25 mouse cellular contexts compared by ENCODE assay signal in the genomic region with DNA sequence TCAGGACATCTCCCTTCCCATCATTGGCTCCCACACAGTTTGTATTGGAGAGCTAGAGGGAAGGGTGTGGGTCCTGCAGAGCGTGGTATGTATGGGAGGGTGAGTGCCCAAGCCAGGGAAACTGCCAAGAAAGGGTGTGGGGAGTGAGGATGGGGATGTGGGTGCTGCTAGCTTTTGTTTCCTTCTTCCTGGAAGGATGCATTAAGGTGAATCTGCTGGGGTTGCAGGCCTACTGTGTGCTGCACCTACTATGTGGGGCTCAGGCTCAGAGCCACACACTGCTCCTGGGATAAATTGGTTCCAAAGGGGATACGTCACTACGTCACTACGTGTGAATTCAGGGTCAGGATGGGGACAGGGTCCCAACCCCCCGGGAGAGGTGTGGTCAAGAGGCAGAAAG.
"Had no signal": no experiment of that assay in that cellular context is flagged by ENCODE, and none has a peak within 500 bp of the region (broad histone marks: within the 10 kb centered on the region; RNA-seq: fewer than 3 reads in every experiment).

No protein-coding gene starts in this region.

- H3K36me3 ChIP-seq: embryonic facial prominence, embryonic 10.5 days; embryonic facial prominence, embryonic 12.5 days; embryonic facial prominence, embryonic 13.5 days; embryonic facial prominence, embryonic 15.5 days; forebrain, embryonic 10.5 days; forebrain, embryonic 12.5 days; forebrain, embryonic 15.5 days; heart, embryonic 10.5 days; heart, embryonic 12.5 days had no signal

- H3K9ac ChIP-seq: embryonic facial prominence, embryonic 12.5 days; embryonic facial prominence, embryonic 13.5 days; embryonic facial prominence, embryonic 15.5 days; forebrain, embryonic 12.5 days; forebrain, embryonic 13.5 days; forebrain, embryonic 15.5 days; forebrain, postnatal 0 days; heart, embryonic 12.5 days had no signal

- H3K9me3 ChIP-seq: embryonic facial prominence, embryonic 10.5 days; embryonic facial prominence, embryonic 12.5 days; embryonic facial prominence, embryonic 13.5 days; embryonic facial prominence, embryonic 15.5 days; forebrain, embryonic 10.5 days; forebrain, embryonic 12.5 days; forebrain, embryonic 13.5 days; forebrain, embryonic 15.5 days; heart, embryonic 10.5 days; heart, embryonic 12.5 days had no signal

- H3K27me3 ChIP-seq: forebrain, embryonic 15.5 days had no signal

- H3K4me2 ChIP-seq: embryonic facial prominence, embryonic 12.5 days; embryonic facial prominence, embryonic 13.5 days; embryonic facial prominence, embryonic 15.5 days; forebrain, embryonic 12.5 days; forebrain, embryonic 13.5 days; forebrain, embryonic 15.5 days; heart, embryonic 11.5 days; heart, embryonic 12.5 days had no signal

- H3K4me3 ChIP-seq: embryonic facial prominence, embryonic 10.5 days; embryonic facial prominence, embryonic 12.5 days; embryonic facial prominence, embryonic 13.5 days; embryonic facial prominence, embryonic 15.5 days; erythroblast, embryonic 14.5 days; forebrain, embryonic 10.5 days; forebrain, embryonic 12.5 days; forebrain, embryonic 13.5 days; forebrain, embryonic 15.5 days; gastrocnemius, adult 2 months; heart, embryonic 10.5 days; heart, embryonic 12.5 days had no signal

- H3K4me1 ChIP-seq: embryonic facial prominence, embryonic 12.5 days; embryonic facial prominence, embryonic 13.5 days; embryonic facial prominence, embryonic 15.5 days; forebrain, embryonic 13.5 days; forebrain, embryonic 15.5 days; heart, embryonic 10.5 days; heart, embryonic 12.5 days had no signal

- DNase-seq: cerebellum, adult 9-10 months; cerebellum, postnatal 10 days; cerebellum, postnatal 14 days; cerebellum, postnatal 25 days; cerebellum, postnatal 36 days; embryo, embryonic 11 days; forebrain, postnatal 0 days; gastrocnemius, adult 2 months; gastrocnemius, postnatal 10 days; gastrocnemius, postnatal 14 days; gastrocnemius, postnatal 25 days; gastrocnemius, postnatal 36 days; heart, adult 18-20 months had no signal

- H3K27ac ChIP-seq: embryonic facial prominence, embryonic 10.5 days; embryonic facial prominence, embryonic 12.5 days; embryonic facial prominence, embryonic 13.5 days; embryonic facial prominence, embryonic 15.5 days; forebrain, embryonic 10.5 days; forebrain, embryonic 12.5 days; forebrain, embryonic 13.5 days; forebrain, embryonic 15.5 days; gastrocnemius, adult 2 months; heart, embryonic 10.5 days had no signal
